22 mouse cellular contexts compared by ENCODE assay signal in the genomic region with DNA sequence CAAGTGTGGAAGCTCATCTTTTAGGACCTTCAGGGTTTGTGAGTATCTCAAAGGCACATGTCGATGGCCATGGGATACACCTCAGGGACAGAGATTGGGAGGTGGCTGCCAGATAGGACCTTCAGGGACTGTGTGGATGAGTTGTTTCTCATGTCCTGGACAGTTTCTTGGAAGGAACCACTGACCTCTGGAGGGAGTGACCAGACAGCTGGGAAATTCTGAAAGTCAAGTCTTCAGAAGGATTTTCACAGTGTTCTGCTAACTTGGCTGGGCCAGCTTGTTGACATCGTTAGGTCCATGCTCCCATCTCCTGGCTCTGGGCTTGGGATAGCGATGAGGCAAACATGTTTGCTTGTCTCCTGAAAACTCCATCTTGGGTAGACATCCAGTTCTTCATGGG. TPM values are rescaled to one million over a fixed set of nuclear protein-coding genes. Genes with fewer than 3 reads are reported as not detected.
DNase-seq lines count a peak whose midpoint lies in the region; ATAC-seq lines count a peak whose summit lies in the region.
"Had no signal": no experiment of that assay in that cellular context is flagged by ENCODE, and none has a peak within 500 bp of the region (broad histone marks: within the 10 kb centered on the region; RNA-seq: fewer than 3 reads in every experiment).

No protein-coding gene starts in this region.

- H3K9ac ChIP-seq in heart, embryonic 12.5 days: no peak overlapping the region
- H3K9ac ChIP-seq: hindbrain, embryonic 14.5 days; lung, embryonic 15.5 days had no signal

- no peak overlapping the region for H3K4me2 ChIP-seq in heart, embryonic 12.5 days
- H3K4me2 ChIP-seq: hindbrain, embryonic 14.5 days; liver, embryonic 11.5 days; lung, embryonic 15.5 days had no signal

- H3K27ac ChIP-seq in heart, embryonic 12.5 days (ENCODE audit: poor library complexity, severe bottlenecking): no peak overlapping the region
- H3K27ac ChIP-seq: hindbrain, embryonic 14.5 days; left cerebral cortex, adult 2 months; limb, embryonic 10.5 days; lung, embryonic 15.5 days; midbrain, embryonic 10.5 days had no signal

- H3K4me1 ChIP-seq in heart, embryonic 12.5 days (replicated peaks): peaks cover 3% of the 10 kb centered on the region

- H3K9me3 ChIP-seq in heart, embryonic 12.5 days (replicated peaks): no peaks in the 10 kb centered on the region; the same call in 1 of the 2 replicates
- H3K9me3 ChIP-seq: limb, embryonic 10.5 days; lung, embryonic 15.5 days; midbrain, embryonic 10.5 days had no signal

- no peaks in the 10 kb centered on the region for H3K27me3 ChIP-seq in heart, embryonic 12.5 days (replicated peaks)
- H3K27me3 ChIP-seq: lung, embryonic 15.5 days had no signal

- no peak overlapping the region for H3K4me3 ChIP-seq in heart, embryonic 12.5 days
- H3K4me3 ChIP-seq: left cerebral cortex, adult 2 months; limb, embryonic 10.5 days; lung, embryonic 15.5 days; midbrain, embryonic 10.5 days had no signal

- intact Hi-C loops in heart, postnatal 36 days (cut with DNase I): no loop called here

- 86% methylated on average over 3 of the region's 3 CpGs for WGBS in heart, embryonic 12.5 days

- no peak for ATAC-seq in heart, embryonic 12.5 days (ENCODE audit: insufficient number of reproducible peaks, low FRiP score)
- ATAC-seq: forebrain, embryonic 16.5 days had no signal

- H3K36me3 ChIP-seq in heart, embryonic 12.5 days: no peaks in the 10 kb centered on the region
- H3K36me3 ChIP-seq: limb, embryonic 10.5 days; lung, embryonic 15.5 days; midbrain, embryonic 10.5 days had no signal

- DNase-seq in heart, adult 8-10 months (ENCODE audit: low spot score): peak; percentile 73
- peak; percentile 81 to 84 for DNase-seq in heart, adult 9 months (ENCODE audit: low spot score in 2 of 2)
- peak; percentile 38 to 56 for DNase-seq in heart, postnatal 36 days
- DNase-seq in lung, postnatal 36 days: peak; percentile 73
- no peak for DNase-seq in cerebellum, adult 8-10 months
- no peak for DNase-seq in cerebellum, postnatal 36 days
- DNase-seq: adrenal gland, postnatal 10 days; cerebellum, adult 9-11 months; kidney, adult 8-10 months; kidney, postnatal 36 days; right cerebral cortex, postnatal 14 days had no signal

RNA-seq across cellular contexts. Expression of a gene that starts 4.1 kb away (rescaled TPM):
- 1 to 10 TPM; 3.7 to 6.6 (median 4.6) TPM for total RNA-seq in heart, adult 8-10 months (2022)
- 6.3 and 7.8 TPM in 2 replicates for polyA plus RNA-seq in heart, embryonic 12.5 days (2016; fragmentation: Nextera tagmentation; extraction: Ambion mirVana)
- 1 to 10 TPM; 5.5 to 5.9 TPM for total RNA-seq in heart, postnatal 36 days (2021)
- total RNA-seq: neutrophil, adult 5-6 weeks had no signal

RNA-seq across cellular contexts. Expression of a gene that starts 24.2 kb away (rescaled TPM):
- total RNA-seq in heart, adult 8-10 months (2022): 100 to 1,000 TPM in 1 of 4 experiments, 10 to 100 TPM in 3; 24.3 to 119 (median 52.8) TPM
- 0.23 TPM in 1 of 2 replicates, not detected in the other for polyA plus RNA-seq in heart, embryonic 12.5 days (2016; fragmentation: Nextera tagmentation; extraction: Ambion mirVana)
- 10 to 100 TPM; 23.4 to 29.7 TPM for total RNA-seq in heart, postnatal 36 days (2021)
- total RNA-seq: midbrain, postnatal 0 days; neutrophil, adult 5-6 weeks had no signal
- polyA plus RNA-seq: forebrain, embryonic 16.5 days; heart, embryonic 16.5 days; hindbrain, embryonic 14.5 days; midbrain, postnatal 0 days had no signal

Comparison
In these comparisons a context has a peak if more than half of its experiments do, and no peak if none do; other contexts are left out.
1. DNase-seq: peak in heart, adult 8-10 months (single experiment), heart, adult 9 months (2 of 2), heart, postnatal 36 days (2 of 2) and lung, postnatal 36 days (single experiment); none in cerebellum, adult 8-10 months (single experiment) and cerebellum, postnatal 36 days (0 of 2).